Mouse (Mus musculus) granulocyte monocyte progenitor cell, adult 5-6 weeks (primary cell): ENCODE results near the gene Car3. TPM values are rescaled to one million over a fixed set of nuclear protein-coding genes. Genes with fewer than 3 reads are reported as not detected.

Source experiments
- ATAC-seq: replicated peaks from 2 replicates; pipeline ENCODE4 v1.8.0; 2016; ENCODE audit warnings: mild to moderate bottlenecking, moderate TSS enrichment, inconsistent platforms; ENCODE audit not compliant: poor library complexity, severe bottlenecking
- total RNA-seq, 2 experiments: library from RNA; stranded (forward) in 1 of 2; stranded (reverse) in 1 of 2; fragments of 200-712, 200-1000 nt in 1 of 2; fragments of >200 nt in 1 of 2; fragmentation: Nextera tagmentation in 1 of 2; gene quantifications; 2 replicates each; pipeline ENCODE4 v1.2.3; 2014 to 2017

Gene Car3
- total RNA-seq, 2 experiments from 2014 or later: 4.1 to 4.3 TPM

- ATAC-seq: peak; percentile 88
These were observed 8.1 kb downstream of the Car3 start for GRCm38 (mm10) chr3:14871386-14871785.

GRCm38 (mm10) chr3:14874402-14875040, 11.2 kb downstream of the Car3 start:
- ATAC-seq: peak; percentile 35; the same call in 1 of the 2 replicates

DNA sequence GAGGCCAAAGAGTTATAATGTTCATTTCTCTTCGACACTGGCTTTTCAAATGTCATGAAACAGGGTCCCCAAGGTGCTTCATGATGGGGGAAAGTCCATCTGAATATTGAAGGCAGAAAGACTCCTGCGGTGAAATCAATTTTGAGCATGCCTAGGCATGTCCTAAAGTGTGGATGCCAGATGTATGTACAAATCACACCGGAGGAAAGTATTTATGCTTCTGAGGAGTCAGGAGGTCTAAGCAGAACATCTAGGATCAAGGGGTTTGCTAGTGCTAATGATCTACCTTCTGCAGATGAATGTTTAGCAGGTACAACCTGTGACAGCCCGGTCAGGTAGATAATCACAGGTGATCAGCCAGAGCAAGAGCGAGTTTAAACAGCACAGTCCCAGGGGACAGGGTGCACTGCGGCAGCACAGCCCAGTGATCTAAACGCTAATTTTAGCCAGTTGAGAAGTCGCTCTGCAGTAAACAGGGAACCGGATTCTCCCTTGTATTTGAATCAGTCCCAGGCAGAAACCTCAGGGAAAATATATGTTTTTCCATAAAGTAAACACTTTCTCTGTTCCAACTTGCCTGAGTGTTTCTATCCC, 13.1 kb downstream of the Car3 start:
- ATAC-seq: no peak

DNA sequence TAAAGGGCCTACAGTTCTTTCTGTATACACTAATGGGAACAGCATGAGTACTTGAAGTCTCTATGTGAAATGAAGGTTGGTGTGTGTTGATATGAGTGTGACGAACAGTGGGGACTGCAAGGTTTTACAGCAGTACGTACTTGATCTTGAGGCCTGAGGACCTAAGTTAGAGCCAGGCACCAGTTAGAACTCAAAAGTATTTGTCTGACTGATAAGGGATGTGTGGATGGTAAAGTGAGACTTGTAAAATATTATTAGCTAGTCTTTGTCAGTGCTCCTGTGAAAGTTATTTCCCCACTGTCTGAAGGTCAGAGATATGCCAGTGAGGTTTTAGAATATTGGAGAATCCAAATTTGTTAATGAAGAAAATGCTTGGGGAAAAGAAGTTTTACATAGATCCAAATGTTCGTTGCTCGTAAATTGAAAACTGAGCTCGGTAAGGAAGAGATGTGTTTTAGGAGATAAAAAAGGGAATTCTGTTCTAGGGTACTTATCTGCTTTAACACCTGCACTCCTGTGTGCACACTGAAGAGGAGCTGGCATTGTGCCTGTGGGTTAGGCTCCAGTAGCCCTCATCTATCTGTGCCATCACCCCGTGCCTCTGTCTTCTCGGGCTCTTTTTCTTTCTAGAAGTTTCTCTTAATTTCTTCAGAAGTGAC, 14.1 kb downstream of the Car3 start:
- no peak for ATAC-seq

GRCm38 (mm10) chr3:14878749-14879223, 15.5 kb downstream of the Car3 start:
- ATAC-seq: no peak

GRCm38 (mm10) chr3:14879293-14879692, 16.0 kb downstream of the Car3 start:
- ATAC-seq: no peak

DNA sequence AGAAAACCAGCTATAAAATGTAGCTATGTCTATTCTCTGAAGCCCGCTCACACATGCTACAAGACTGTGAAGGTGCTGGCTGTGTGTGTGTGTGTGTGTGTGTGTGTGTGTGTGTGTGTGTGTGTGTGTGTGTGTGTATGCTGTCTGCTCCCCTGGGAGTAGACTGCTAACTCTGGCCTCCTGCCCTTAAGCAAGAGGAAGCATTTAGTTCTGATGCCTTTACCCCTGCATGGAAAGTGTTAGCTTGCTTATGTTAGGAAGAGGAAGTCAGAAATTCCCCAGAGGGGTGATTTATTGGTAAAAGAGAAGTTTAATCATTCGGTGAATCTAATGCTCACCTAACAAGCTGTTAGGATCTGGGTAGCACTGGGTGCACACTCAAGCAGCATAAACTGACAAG, 17.0 kb downstream of the Car3 start:
- peak; percentile 86 for ATAC-seq

GRCm38 (mm10) chr3:14882005-14882404, 18.7 kb downstream of the Car3 start:
- ATAC-seq: no peak

DNA sequence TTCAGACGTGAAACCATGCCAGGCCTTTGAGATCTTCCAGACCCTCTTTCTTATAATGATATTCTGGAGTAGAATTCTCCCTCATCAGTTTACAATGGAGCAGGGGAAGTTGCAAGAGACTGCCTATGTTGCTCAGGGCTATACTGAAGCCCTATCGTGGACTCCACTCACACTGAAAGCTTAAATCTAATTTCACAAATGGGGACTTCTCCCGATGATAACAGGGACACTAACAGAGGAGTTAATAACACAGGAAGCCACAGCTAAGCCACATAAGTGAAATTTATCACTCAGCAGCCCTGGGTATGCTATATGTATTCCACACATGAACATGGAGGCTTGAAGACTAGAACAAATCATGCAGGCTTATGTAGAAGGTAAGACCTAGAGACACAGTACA, 19.4 kb downstream of the Car3 start:
- no peak for ATAC-seq

- no peak for ATAC-seq
These were observed 21.5 kb downstream of the Car3 start for GRCm38 (mm10) chr3:14884826-14885225.

DNA sequence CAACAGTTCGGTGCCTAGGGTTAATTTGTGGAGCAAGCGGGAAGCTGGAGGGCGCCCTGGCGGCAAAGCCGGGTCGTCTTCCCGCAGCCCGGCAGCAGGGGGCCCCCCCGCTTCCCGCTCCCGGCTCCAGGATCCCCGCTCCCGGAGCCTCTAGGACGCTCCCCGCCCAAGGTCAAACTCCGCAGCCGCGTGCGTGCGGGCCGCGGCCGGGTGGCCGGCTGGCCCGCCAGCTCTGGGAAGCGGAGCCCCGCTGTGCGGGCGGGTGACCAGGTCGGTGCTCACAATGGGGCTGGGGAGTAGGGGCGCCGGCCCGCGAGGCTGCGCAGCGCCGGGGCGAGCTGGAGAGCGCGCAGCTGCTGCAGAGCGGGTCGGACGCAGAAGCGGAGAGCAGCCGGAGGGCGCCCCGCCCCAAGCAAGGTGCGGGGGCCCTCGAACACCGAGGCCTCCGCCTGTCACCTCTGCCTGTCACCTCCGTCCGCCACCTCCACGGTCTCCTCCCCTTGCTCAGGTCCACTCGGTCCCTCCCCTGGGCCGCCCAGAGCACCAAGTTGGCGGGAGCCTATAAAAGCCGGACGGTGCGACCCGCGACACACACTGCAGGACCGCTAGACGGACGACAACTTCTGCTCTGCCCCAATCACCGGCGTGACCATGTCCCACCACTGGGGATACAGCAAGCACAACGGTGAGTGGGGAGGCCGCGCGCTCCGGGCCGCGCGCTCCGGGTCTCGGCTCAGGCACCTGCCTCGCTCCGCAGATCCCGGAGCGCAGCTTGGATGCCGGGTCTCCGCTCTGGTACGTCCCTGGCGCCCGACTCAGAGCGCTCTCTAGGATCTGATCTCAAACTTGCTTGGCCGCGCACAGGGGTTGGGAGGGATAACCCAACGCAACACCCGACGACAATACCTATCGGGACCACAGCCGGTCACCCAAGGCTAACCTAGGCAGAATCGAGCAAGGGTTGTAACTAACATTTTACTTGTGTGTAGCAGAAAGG, 23.1 kb downstream of the Car3 start, which contains the start of gene Car2:
Gene Car2 (plus strand): TSS at position 172 of the 997 bp plus-strand sequence.
- ATAC-seq: peak; percentile 80

DNA sequence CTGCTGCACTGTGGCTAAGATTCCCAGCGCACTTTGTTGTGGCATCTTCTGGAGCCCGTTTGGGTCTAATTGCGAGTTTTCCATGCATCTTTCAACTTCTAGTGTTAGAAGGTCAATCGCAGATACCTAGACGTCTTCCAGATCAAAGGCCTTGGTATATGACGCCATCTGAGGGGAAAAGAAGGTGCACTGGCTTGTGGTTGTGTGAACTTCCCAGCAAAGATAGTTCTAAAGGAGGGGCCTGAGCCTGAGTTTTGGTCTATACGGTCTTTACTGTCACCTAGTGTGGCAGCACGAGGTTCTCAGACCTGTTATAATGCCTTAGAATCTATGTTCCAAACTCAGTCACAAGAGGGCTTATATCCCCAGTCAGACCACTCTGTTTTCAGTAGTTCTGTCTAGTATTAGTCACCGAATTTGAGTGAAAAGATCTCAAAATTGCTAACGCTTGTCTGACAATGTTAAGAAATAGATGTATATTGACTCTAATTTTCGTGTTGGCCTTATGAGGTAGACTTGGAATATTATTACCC, 23.9 kb downstream of the Car3 start:
- ATAC-seq: peak; percentile 17

DNA sequence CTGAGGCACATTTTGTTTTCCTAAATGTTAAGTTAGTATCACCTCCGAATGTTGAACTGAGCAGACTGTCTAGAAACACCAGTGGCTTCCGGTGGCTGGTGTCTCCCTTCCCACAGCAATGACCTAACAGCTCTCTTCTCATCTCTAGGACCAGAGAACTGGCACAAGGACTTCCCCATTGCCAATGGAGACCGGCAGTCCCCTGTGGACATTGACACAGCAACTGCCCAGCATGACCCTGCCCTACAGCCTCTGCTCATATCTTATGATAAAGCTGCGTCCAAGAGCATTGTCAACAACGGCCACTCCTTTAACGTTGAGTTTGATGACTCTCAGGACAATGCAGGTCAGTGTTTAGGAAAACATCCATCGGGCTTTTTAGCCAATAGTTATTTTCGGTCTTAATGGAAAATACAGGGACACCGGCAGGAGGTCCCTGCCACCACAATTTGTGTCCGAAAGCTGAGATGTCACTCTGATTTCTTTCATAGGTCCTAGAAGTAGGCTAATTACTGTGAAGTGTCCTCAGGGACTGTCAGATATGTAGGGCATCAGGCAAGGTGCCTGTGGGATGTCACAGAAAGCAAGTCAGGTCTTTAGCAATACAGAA, 24.5 kb downstream of the Car3 start:
- peak; percentile 69 for ATAC-seq

DNA sequence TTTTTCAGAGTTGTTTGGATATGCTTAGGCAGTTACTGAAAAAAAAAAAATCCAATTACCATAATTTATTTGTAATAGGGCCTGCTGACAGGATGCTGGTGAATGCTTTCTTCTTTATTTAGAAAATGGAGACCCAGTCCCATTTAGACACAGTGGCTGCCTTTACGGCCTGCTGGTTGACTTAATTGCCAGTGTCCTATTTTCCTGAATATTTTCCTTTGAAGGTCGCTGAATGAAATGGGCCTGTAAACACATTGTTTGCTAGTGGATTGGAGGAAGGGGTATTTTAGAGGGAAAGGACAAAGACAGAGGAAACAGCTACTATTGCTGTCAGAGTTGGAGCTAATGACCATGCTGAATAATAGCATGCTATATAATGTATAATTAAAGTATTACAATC, 25.2 kb downstream of the Car3 start:
- ATAC-seq: no peak

DNA sequence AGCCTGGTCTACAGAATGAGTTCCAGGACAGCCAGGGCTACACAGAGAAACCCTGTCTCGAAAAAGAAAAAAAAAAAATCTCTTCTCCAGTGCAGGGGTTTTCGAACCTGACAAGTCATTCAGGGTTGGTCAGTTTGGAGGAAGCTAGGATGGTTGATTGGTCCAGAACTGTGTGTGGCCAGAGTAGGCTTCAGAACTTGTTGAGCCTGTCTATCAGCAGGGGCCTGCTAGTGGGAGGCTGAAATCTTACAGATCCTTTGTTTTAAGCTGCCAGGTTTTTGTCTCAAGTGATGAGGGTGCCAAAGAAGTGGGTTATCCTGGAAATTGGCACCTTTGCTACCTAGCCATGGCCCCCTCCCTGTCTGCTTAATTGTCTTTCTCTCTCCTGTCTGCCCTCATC, 25.8 kb downstream of the Car3 start:
- ATAC-seq: no peak

GRCm38 (mm10) chr3:14889716-14890409, 26.6 kb downstream of the Car3 start:
- ATAC-seq: no peak

- peak; percentile 28 for ATAC-seq
These were observed 29.7 kb downstream of the Car3 start for GRCm38 (mm10) chr3:14892991-14893390.

GRCm38 (mm10) chr3:14893700-14894099, 30.4 kb downstream of the Car3 start:
- peak; percentile 84 for ATAC-seq

- ATAC-seq: peak; percentile 38; the same call in 1 of the 2 replicates
These were observed 32.0 kb downstream of the Car3 start for GRCm38 (mm10) chr3:14895333-14895732.
